31 mouse cellular contexts compared by ENCODE assay signal in the genomic region with DNA sequence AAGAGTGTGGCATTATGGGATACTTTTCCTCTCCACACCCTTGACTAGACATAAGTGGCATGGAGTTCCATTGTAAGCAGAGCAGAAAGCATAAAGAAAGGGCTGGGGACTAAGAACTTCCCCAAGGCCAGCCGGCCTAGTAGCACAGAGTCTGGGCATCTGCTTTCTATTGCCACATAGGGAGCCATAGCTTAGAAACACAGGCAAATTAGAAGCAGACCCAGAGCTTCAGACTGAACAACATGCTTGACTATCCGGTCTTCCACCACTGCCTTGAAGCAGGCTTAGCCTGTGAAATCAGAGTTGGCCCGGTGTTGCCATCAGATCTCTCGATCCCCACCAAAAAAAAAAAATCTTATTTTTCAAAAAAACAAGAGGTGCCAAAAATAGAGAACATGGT. TPM values are rescaled to one million over a fixed set of nuclear protein-coding genes. Genes with fewer than 3 reads are reported as not detected.
DNase-seq lines count a peak whose midpoint lies in the region; ATAC-seq lines count a peak whose summit lies in the region.
"Had no signal": no experiment of that assay in that cellular context is flagged by ENCODE, and none has a peak within 500 bp of the region (broad histone marks: within the 10 kb centered on the region; RNA-seq: fewer than 3 reads in every experiment).

No protein-coding gene starts in this region.

- WGBS in embryonic facial prominence, embryonic 11.5 days: 40% methylated on average over 4 of the region's 4 CpGs
- WGBS in limb, embryonic 13.5 days: 24% methylated on average over 4 of the region's 4 CpGs

- no peak overlapping the region for H3K9ac ChIP-seq in embryonic facial prominence, embryonic 11.5 days (replicated peaks; ENCODE audit: low read length)
- no peak overlapping the region for H3K9ac ChIP-seq in limb, embryonic 13.5 days
- H3K9ac ChIP-seq: forebrain, embryonic 12.5 days; heart, embryonic 12.5 days; liver, embryonic 15.5 days; lung, embryonic 14.5 days; midbrain, embryonic 15.5 days; neural tube, embryonic 15.5 days had no signal

- no peak overlapping the region for H3K4me2 ChIP-seq in embryonic facial prominence, embryonic 11.5 days (ENCODE audit: low read depth, low read length)
- no peak overlapping the region for H3K4me2 ChIP-seq in limb, embryonic 13.5 days (replicated peaks)
- H3K4me2 ChIP-seq: forebrain, embryonic 12.5 days; heart, embryonic 12.5 days; liver, embryonic 15.5 days; lung, embryonic 14.5 days; midbrain, embryonic 15.5 days; neural tube, embryonic 15.5 days had no signal

- no peak overlapping the region for H3K4me3 ChIP-seq in embryonic facial prominence, embryonic 11.5 days (ENCODE audit: low read depth, low read length)
- no peak overlapping the region for H3K4me3 ChIP-seq in limb, embryonic 13.5 days
- H3K4me3 ChIP-seq: erythroblast, embryonic 14.5 days; forebrain, embryonic 12.5 days; heart, embryonic 12.5 days; liver, embryonic 15.5 days; midbrain, embryonic 10.5 days; midbrain, embryonic 15.5 days; neural tube, embryonic 15.5 days had no signal

- H3K27ac ChIP-seq in embryonic facial prominence, embryonic 11.5 days (replicated peaks; ENCODE audit: low read depth, low read length): no peak overlapping the region; the same call in 1 of the 2 replicates
- H3K27ac ChIP-seq in limb, embryonic 13.5 days: peak overlapping the region; percentile 66; the same call in 1 of the 2 replicates
- H3K27ac ChIP-seq: forebrain, embryonic 12.5 days; liver, embryonic 15.5 days; midbrain, embryonic 10.5 days; midbrain, embryonic 15.5 days; neural tube, embryonic 15.5 days had no signal

- no peaks in the 10 kb centered on the region for H3K4me1 ChIP-seq in embryonic facial prominence, embryonic 11.5 days (ENCODE audit: control insufficient read depth, insufficient read depth, low read length)
- H3K4me1 ChIP-seq in limb, embryonic 13.5 days: peaks cover 23% of the 10 kb centered on the region
- H3K4me1 ChIP-seq: liver, embryonic 15.5 days; midbrain, embryonic 15.5 days; neural tube, embryonic 15.5 days had no signal

- no peaks in the 10 kb centered on the region for H3K27me3 ChIP-seq in embryonic facial prominence, embryonic 11.5 days (ENCODE audit: control insufficient read depth, insufficient read depth, low read length)
- no peaks in the 10 kb centered on the region for H3K27me3 ChIP-seq in limb, embryonic 13.5 days
- H3K27me3 ChIP-seq: forebrain, embryonic 12.5 days; heart, embryonic 12.5 days; liver, embryonic 15.5 days; midbrain, embryonic 15.5 days; neural tube, embryonic 15.5 days had no signal

- DNase-seq in embryo, embryonic 11 days: peak; percentile 64
- DNase-seq in embryonic facial prominence, embryonic 11.5 days (ENCODE audit: low spot score): peak; percentile 92
- DNase-seq in forelimb bud, embryonic 11.5 days (ENCODE audit: low read depth, low spot score): peak; percentile 68
- DNase-seq in kidney, postnatal 25 days: no peak
- no peak for DNase-seq in kidney, postnatal 4 days
- DNase-seq: adrenal gland, postnatal 36 days; B cell, adult 2 months; cerebellum, adult 2 months; cerebellum, postnatal 14 days; gastrocnemius, postnatal 25 days; heart, adult 11 months; heart, postnatal 4 days; kidney, adult 8-10 months; kidney, postnatal 10 days; lung, embryonic 14.5 days; lung, postnatal 14 days; retina, postnatal 1 day; spleen, adult 18-20 months; thymus, adult 18-20 months; thymus, postnatal 36 days had no signal

- H3K9me3 ChIP-seq in embryonic facial prominence, embryonic 11.5 days (replicated peaks; ENCODE audit: control insufficient read depth, low read length): no peaks in the 10 kb centered on the region
- no peaks in the 10 kb centered on the region for H3K9me3 ChIP-seq in limb, embryonic 13.5 days
- H3K9me3 ChIP-seq: forebrain, embryonic 12.5 days; heart, embryonic 12.5 days; liver, embryonic 15.5 days; midbrain, embryonic 10.5 days; midbrain, embryonic 15.5 days; neural tube, embryonic 15.5 days had no signal

- ATAC-seq in embryonic facial prominence, embryonic 11.5 days (replicated peaks; ENCODE audit: insufficient number of reproducible peaks, low FRiP score, low TSS enrichment, low read depth): peak; percentile 49; the same call in 1 of the 2 replicates
- ATAC-seq in limb, embryonic 13.5 days (ENCODE audit: low FRiP score, low read depth): peak; percentile 62
- no peak for ATAC-seq in cerebellum, adult (ENCODE audit: insufficient number of reproducible peaks, low FRiP score, low TSS enrichment)
- ATAC-seq: hindbrain, embryonic 16.5 days; intestine, embryonic 16.5 days; midbrain, embryonic 15.5 days had no signal

- no peaks in the 10 kb centered on the region for H3K36me3 ChIP-seq in embryonic facial prominence, embryonic 11.5 days (replicated peaks; ENCODE audit: control insufficient read depth, insufficient read depth, low read depth, low read length)
- no peaks in the 10 kb centered on the region for H3K36me3 ChIP-seq in limb, embryonic 13.5 days
- H3K36me3 ChIP-seq: forebrain, embryonic 12.5 days; heart, embryonic 12.5 days; liver, embryonic 15.5 days; midbrain, embryonic 10.5 days; midbrain, embryonic 15.5 days; neural tube, embryonic 15.5 days had no signal

RNA-seq across cellular contexts. Expression of a gene that starts 28.3 kb away (rescaled TPM):
- 28.3 and 28.6 TPM in 2 replicates for polyA plus RNA-seq in embryonic facial prominence, embryonic 11.5 days (2014; fragmentation: Nextera tagmentation; extraction: Ambion mirVana)
- polyA plus RNA-seq in limb, embryonic 13.5 days (2015; fragmentation: Nextera tagmentation; extraction: Ambion mirVana): 33.3 and 35.3 TPM in 2 replicates

Comparison
In these comparisons a context has a peak if more than half of its experiments do, and no peak if none do; other contexts are left out.
1. DNase-seq: peak in embryo, embryonic 11 days (single experiment), embryonic facial prominence, embryonic 11.5 days (single experiment) and forelimb bud, embryonic 11.5 days (single experiment); none in kidney, postnatal 25 days (0 of 2) and kidney, postnatal 4 days (0 of 2).